Comparison of ENCODE assay signal across 6 mouse cellular contexts in genomic region chr4:145365793-145366192, GRCm38 (mm10). TPM values are rescaled to one million over a fixed set of nuclear protein-coding genes. Genes with fewer than 3 reads are reported as not detected.
DNase-seq lines count a peak whose midpoint lies in the region; TF ChIP-seq lines count a peak whose summit lies in the region.
"Not testable (repeated sequence)": the region's sequence is repeated elsewhere in the genome, so short reads cannot be mapped to it uniquely, and the experiment has no call there.
"Had no signal": no experiment of that assay in that cellular context is flagged by ENCODE, and none has a peak within 500 bp of the region (broad histone marks: within the 10 kb centered on the region; RNA-seq: fewer than 3 reads in every experiment).

No protein-coding gene starts in this region.

- H3K4me1 ChIP-seq in ES-Bruce4 (ENCODE audit: control insufficient read depth, insufficient read depth, low read length): not testable (repeated sequence)

- H3K9me3 ChIP-seq in ES-Bruce4 (replicated peaks; ENCODE audit: control insufficient read depth, insufficient read depth, low read length, poor library complexity, severe bottlenecking): not testable (repeated sequence)

- not testable (repeated sequence) for H3K4me3 ChIP-seq in ES-Bruce4 (ENCODE audit: low read depth, low read length)

- TF ChIP-seq CTCF in ES-Bruce4 (IDR thresholded peaks at IDR 0.05; ENCODE audit: low read depth, low read length): not testable (repeated sequence)

- H3K27ac ChIP-seq in ES-Bruce4 (ENCODE audit: insufficient read depth, low read length): peak overlapping the region; percentile 67

- TF ChIP-seq EP300 in ES-Bruce4 (IDR thresholded peaks at IDR 0.05; ENCODE audit: insufficient read depth, low read depth, low read length): peak; percentile 58; the same call in 1 of the 2 replicates

- H3K9ac ChIP-seq in ES-Bruce4 (ENCODE audit: low read depth, poor library complexity, severe bottlenecking): not testable (repeated sequence)

- DNase-seq in ES-CJ7 (ENCODE audit: low read depth, low spot score): peak; percentile 15
- peak; percentile 61 for DNase-seq in R1 (ENCODE audit: low read depth, low spot score)
- peak; percentile 11 for DNase-seq in ZHBTc4 (ENCODE audit: low read depth, low spot score)

- TF ChIP-seq POLR2A in ES-Bruce4 (IDR thresholded peaks at IDR 0.05; ENCODE audit: insufficient read depth, low read length): not testable (repeated sequence)

- not testable (repeated sequence) for H3K36me3 ChIP-seq in ES-Bruce4 (ENCODE audit: control insufficient read depth, insufficient read depth, low read length, poor library complexity, severe bottlenecking)

- H3K27me3 ChIP-seq in ES-Bruce4 (ENCODE audit: control insufficient read depth, insufficient read depth, low read length, poor library complexity, severe bottlenecking): not testable (repeated sequence)

RNA-seq across cellular contexts. Expression of gene Tnfrsf8, which starts 50.8 kb away (rescaled TPM):
- 0.46 and 0.47 TPM in 2 replicates for polyA plus RNA-seq in ES-Bruce4 (2011; ENCODE audit: insufficient read depth, insufficient read length, low read depth, missing spikeins)
- polyA plus RNA-seq: C2C12, G1E had no signal

Comparison
In these comparisons a context has a peak if more than half of its experiments do, and no peak if none do; other contexts are left out.
1. DNase-seq: peak in every context shown above with its lines; median percentile 61 in R1; 15 in ES-CJ7; 11 in ZHBTc4.